Mouse (Mus musculus) CD4-positive naive resting alpha-beta T cell, adult 76 days (primary cell): ENCODE results near the gene Pxmp4. TPM values are rescaled to one million over a fixed set of nuclear protein-coding genes. Genes with fewer than 3 reads are reported as not detected.

Experiments
- total RNA-seq: library from RNA; stranded (reverse); gene quantifications from one replicate; pipeline ENCODE4 v1.2.4, GENCODE M21; 2023

The Pxmp4 gene
- 5.6 TPM for total RNA-seq

GRCm38 (mm10) chr2:154603638-154604153 is at the start of gene Pxmp4:
TSS of gene Pxmp4 (minus strand) at chr2:154603708.

GRCm38 (mm10) chr2:154651363-154651762 is 47.9 kb upstream of the Pxmp4 start, which contains the start of gene Chmp4b:
TSS of gene Chmp4b (plus strand) at chr2:154651705.

GRCm38 (mm10) chr2:154613118-154614115 is 9.9 kb upstream of the Pxmp4 start, which contains the start of the genes Zfp341 and 4930519P11Rik:
TSS of gene Zfp341 (plus strand) at chr2:154613297.
TSS of gene 4930519P11Rik (minus strand) at chr2:154613437.

GRCm38 (mm10) chr2:154569836-154570286 is 33.6 kb downstream of the Pxmp4 start, which contains the start of gene E2f1:
TSS of gene E2f1 (minus strand) at chr2:154569892.

DNA sequence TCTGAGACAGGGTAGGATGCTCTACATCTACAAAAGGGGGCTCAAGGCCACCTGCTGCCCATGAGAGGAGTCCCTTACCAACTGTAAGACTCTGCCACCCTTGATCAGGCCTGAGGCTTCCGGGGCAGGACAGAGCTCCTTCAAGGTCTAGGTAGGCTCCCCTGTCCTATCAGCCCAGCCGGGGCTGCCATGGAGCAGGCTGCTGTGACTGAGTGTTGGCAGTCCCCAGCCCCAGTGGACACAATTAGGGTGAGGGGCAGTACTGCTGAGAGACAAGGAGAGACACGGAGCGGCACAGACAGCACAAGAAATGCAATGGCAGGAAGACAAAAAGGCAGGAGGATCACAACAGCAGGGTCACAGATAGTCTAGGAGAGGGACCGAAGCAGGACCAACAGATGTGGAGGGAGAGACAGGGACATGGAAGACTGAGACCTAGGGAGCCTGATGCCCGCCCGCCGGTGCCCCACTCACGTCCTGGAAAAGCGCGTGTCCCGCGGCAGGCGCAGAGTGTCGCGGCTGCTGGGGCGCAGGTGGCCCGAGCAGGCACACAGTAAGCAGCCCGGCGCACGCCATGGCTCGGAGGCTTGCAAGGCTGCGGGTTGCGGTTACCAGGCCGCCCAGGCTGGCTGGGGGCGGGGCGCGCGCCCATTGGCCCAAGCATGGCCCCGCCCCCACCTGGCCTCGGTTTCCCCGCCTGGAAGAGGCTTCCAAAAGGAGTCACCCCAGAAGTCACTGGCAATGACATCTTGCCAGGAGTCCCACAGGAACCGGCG is 45.1 kb downstream of the Pxmp4 start, which contains the start of gene Necab3:
Gene Necab3, minus strand, starts transcription at position 627 of the 776 bp plus-strand sequence.

DNA sequence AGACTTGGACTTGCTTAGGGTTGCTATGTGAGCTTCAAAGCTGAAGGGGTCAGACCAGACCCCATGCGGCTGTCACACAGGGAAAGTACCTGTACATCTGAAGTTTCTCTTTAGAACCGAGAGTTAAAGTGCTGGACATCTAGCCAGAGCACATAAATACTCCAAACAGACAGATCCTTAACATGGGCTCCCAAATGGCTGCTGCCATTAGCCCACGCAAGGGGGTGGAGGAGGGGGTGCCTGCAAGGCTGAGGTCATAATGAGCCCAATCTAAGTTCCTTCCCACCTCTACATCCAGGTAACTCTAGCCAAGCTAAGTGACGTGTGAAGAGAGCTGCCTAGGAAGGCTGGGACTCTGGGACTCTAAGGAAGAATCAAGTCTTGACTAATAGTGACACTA is 52.0 kb downstream of the Pxmp4 start, which contains the start of gene Actl10:
Gene Actl10, plus strand, starts transcription at position 301 of the 400 bp plus-strand sequence.

DNA sequence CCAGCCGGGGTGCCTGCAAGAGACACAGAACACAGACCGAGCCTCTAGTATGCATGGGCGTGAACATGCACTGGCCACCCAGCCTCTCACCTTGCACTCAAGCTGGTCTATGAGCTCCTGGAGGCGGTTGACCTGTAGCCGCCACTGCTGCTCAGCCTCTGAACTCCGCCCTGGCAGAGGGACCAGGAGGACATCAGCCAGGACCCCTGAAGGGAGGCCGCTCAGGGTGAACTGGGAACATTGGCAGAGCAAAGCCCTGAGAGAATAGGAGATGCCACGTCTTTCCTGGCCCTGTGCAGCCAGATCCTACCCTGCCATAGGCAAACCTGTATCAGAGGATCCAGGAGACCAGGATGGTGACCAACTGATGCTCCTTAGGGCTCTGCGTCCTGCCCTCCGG is 56.8 kb downstream of the Pxmp4 start, which contains the start of gene 1700003F12Rik:
Gene 1700003F12Rik, plus strand, starts transcription at position 375 of the 400 bp plus-strand sequence.

Other genes starting within 250 kb of the Pxmp4 start
- gene Cdk5rap1, start 230.7 kb downstream of the Pxmp4 start, total RNA-seq, result 19.3 TPM
- not detected for gene Snta1, start 195.6 kb downstream of the Pxmp4 start, total RNA-seq
- 37.5 TPM for gene Cbfa2t2, start 167.2 kb downstream of the Pxmp4 start, total RNA-seq
- gene 1700003F12Rik, start 56.6 kb downstream of the Pxmp4 start, total RNA-seq, result 1.8 TPM
- gene Actl10, start 51.9 kb downstream of the Pxmp4 start, total RNA-seq, result 1.8 TPM
- gene Necab3, start 44.8 kb downstream of the Pxmp4 start, total RNA-seq, result 2.8 TPM
- 1.9 TPM for gene E2f1, start 33.8 kb downstream of the Pxmp4 start, total RNA-seq
- 6.3 TPM for gene Zfp341, start 9.6 kb upstream of the Pxmp4 start, total RNA-seq
- not detected for gene 4930519P11Rik, start 9.7 kb upstream of the Pxmp4 start, total RNA-seq
- gene Chmp4b, start 48.0 kb upstream of the Pxmp4 start, total RNA-seq, result 193 TPM
- gene Gm14214, start 166.3 kb upstream of the Pxmp4 start, total RNA-seq, result not detected
- gene Raly, start 187.4 kb upstream of the Pxmp4 start, total RNA-seq, result 255 TPM
- not detected for gene a, start 187.7 kb upstream of the Pxmp4 start, total RNA-seq